Mouse (Mus musculus): Measurements from ENCODE around the gene Tmeff2. TPM values are rescaled to one million over a fixed set of nuclear protein-coding genes. Genes with fewer than 3 reads are reported as not detected.

Gene Tmeff2
- total RNA-seq, 2 experiments from 2014 or later, result 57.3 to 60.8 TPM

DNA sequence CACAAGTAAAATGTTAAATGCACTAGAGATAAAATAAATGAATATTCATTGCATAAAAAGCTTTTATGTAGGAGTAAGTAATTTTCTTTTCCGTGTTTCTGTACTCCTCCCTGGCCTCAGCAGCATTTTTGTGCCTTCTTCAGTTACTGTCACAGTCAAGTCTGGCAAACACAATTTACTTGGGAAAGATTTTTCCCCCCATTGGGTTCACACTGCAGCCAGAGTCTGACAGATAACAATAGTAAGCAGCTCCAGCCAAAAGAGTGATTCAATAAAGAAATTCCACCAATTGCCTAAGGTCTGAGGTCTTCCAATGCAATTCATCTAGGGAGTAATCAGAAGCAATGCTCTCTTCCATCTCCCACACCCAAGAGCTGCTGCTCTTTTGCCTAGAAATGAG is 48.1 kb downstream of the Tmeff2 start:
- TF ChIP-seq CTCF (conservative IDR thresholded peaks at IDR 0.05), result no peak
- Histone ChIP-seq H3K4me3 (no peak overlapping the region), H3K27ac (0 out of 2 replicates have a peak overlapping the region, but pooled peaks have one; percentile 15)
- DNase-seq (ENCODE audit: low spot score in 2 of 2), result no peak

DNA sequence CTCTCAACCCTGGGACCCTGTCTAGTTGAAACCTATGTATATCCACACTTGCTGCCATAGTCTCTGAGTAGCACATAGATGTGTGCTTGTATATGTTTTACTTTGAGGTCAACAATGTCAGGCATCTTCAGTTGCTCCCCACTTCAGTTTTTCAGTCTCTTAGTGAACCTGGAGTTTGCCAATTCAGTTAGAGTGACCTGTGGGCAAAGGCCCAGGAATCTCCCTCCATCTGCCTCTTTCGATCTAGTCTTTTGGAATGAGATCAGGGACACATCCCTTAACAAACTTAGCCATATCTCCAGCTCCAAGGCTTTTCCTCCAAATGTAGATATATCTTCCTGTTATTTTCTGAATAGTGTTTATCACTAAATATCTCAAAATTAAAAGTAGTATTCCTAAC is 58.4 kb downstream of the Tmeff2 start:
- no peak overlapping the region for H3K4me3 ChIP-seq
- no peak for TF ChIP-seq CTCF (conservative IDR thresholded peaks at IDR 0.05)
- DNase-seq (ENCODE audit: low spot score in 2 of 2), result no peak
- no peak overlapping the region for H3K27ac ChIP-seq

DNA sequence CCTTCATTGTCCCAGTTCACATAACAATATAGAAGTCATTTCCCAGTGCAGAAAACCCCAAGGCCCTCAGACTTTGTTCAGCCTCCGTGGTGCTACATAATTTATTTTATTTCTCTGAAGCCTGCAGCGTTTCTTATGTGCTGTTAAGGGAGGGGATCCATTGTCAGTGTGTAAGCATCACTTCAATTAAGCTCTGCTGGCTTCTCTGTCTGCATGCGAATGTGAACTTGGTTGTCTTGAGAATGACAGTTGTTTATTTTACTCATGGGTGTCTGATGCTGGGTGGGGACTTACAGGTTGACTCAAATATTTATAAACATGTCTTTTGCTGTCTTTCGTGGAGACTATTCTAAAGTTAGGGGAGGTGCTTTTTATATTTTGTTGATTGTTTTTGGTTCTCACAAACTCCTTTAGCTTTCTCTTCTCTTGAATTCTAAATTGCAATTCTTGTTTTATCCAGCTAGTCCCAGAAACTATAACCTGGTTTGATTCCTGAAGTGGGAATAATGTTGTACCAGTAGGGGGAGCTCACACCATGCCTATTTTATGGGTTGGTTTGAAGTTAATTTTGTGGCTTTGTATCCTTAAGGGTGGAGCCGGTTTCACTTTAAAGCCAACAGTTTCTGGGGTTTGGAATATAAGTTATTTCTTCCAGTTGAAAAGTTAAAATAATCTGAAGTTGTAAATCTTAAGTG is 61.7 kb downstream of the Tmeff2 start:
- H3K4me3 ChIP-seq, result peak overlapping the region; percentile 19; the same call in 1 of the 2 replicates
- DNase-seq (ENCODE audit: low spot score in 2 of 2), result peak; percentile 73 to 82
- peak; percentile 92 for TF ChIP-seq CTCF (conservative IDR thresholded peaks at IDR 0.05)
- H3K27ac ChIP-seq, result peak overlapping the region; percentile 62

DNA sequence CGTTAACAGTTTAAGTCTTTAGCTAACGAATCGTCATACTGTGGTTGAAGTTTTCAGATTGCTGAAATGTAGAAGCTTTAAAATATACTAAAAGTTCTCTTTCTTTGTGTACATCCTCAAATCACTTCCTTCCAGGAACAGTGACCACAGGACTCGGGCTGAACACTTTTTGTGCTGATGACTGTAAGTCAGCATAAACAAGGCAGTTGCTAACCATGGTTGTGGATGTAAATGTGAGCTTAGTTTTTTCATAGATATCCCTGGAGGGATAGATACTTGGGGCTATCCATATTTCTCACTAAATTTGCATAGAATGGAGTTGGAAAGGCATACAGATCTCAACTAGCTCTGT is 62.2 kb downstream of the Tmeff2 start:
- H3K27ac ChIP-seq, result peak overlapping the region; percentile 49
- peak overlapping the region; percentile 19; the same call in 1 of the 2 replicates for H3K4me3 ChIP-seq
- DNase-seq (ENCODE audit: low spot score in 2 of 2), result no peak
- no peak for TF ChIP-seq CTCF (conservative IDR thresholded peaks at IDR 0.05)

DNA sequence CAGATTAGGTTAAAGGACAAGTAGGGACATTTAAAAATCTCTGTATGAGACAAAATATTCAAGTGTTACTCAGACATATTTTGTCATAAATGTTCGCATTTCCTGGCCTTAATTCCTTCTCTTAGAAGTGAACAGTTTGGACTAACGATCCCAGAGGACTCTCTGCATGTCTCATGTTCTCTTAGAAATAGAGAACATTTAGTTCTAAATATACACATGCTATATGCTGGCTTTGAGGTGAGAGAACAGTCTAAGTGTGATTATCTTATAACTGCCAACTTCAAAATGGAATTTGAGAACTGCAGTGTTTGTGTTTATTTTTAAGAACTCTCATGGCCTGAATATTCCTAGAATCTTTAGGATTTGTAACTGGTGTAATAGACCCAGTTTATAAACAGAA is 69.2 kb downstream of the Tmeff2 start:
- no peak for DNase-seq (ENCODE audit: low spot score in 2 of 2)
- no peak overlapping the region for H3K27ac ChIP-seq
- no peak for TF ChIP-seq CTCF (conservative IDR thresholded peaks at IDR 0.05)
- no peak overlapping the region for H3K4me3 ChIP-seq

DNA sequence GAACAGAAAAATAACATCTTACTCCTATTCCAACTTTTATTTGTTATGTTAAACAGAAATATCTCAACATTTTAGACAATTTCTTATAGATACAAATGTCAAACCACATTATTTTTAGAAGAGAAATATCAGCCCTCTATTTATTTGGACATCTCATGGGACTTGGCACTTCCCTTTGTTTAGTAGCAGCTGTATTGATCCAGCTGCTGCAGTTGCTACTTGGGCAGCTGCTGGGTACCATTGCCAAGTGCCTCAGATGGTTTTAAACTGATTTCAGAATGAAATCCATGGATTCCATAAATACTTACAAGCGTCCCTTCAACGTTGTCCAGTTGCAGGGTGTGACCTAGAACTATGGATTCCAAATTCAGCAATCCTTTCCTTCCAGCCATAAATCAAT is 70.4 kb downstream of the Tmeff2 start:
- no peak overlapping the region for H3K4me3 ChIP-seq
- DNase-seq (ENCODE audit: low spot score in 2 of 2), result no peak
- H3K27ac ChIP-seq, result no peak overlapping the region
- no peak for TF ChIP-seq CTCF (conservative IDR thresholded peaks at IDR 0.05)

DNA sequence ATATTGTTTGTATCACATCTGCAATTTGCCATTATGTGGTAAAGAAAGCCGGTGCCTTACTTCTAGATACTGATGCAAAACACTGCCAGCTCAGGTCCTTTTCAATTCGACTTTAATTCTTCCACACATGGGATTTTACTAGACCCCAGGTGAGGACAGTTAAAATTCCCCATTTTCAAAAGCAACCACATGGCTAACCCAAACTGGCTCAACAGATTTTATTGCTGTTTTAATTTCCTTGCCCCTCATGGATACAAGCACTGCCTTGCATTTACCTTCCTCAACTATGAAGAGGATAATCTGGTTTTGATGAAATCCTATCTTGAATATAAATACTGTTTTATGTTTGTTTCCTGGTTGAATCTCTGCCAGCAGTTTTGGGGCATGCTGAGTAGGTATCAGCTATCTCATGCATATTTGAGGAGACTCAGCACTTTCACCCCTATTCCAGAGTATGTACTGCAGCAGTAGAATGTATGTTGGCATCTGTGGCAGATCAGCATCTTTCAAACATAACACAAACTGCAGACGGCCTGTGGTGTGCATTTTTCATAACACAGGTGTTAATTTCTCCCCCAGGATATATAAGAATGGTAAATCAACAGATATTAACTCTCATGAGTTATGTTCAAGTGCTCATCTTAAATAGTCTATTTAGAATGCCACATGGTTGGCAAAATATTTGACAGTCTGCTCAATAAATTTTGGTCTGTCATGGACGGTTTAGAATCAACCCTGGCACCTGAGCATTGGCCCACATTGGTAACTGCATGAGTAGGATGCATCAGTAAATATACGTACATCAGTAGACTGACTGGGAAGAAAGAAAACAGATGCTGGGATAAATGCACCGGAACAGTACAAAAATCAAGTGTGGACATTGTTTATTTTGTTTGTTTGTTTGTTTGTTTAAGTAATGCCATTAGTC is 72.3 kb downstream of the Tmeff2 start:
- no peak overlapping the region for H3K27ac ChIP-seq
- TF ChIP-seq CTCF (conservative IDR thresholded peaks at IDR 0.05), result no peak
- H3K4me3 ChIP-seq, result no peak overlapping the region
- DNase-seq (ENCODE audit: low spot score in 2 of 2), result no peak

DNA sequence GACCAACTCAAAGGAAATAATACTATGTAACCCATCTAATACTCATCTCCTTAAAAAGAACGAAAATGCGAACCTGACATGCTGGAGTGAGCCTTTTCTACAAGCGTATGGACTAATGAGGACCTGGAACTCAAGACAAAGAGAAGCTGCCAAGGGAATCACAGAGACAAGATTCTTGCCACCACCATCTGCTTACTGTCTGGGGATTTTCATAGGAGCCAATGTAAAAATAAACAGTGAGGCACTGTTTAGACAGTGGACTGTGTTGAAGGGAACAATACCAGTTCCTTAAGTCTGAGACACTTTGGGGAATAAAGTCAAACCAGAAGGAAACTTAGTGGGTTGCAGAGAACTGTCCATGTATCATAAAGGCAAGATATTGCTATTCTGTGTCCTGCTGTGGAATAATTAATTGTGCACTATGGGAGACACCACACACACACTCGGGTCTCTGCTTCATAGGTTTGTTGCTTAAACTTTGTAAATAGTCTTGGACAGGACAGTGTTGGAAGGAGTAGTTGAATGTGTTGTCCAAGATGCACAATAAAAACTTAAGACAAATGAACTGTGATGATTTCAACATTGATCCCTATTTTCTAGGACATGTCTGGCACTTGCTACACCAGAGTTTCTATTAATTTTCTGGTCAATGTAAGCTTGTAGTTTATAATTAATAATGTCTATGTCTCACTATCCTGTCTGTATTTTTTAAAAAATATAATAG is 79.1 kb downstream of the Tmeff2 start:
- Histone ChIP-seq H3K4me3 (no peak overlapping the region), H3K27ac (no peak overlapping the region)
- no peak for DNase-seq (ENCODE audit: low spot score in 2 of 2)
- no peak for TF ChIP-seq CTCF (conservative IDR thresholded peaks at IDR 0.05)

DNA sequence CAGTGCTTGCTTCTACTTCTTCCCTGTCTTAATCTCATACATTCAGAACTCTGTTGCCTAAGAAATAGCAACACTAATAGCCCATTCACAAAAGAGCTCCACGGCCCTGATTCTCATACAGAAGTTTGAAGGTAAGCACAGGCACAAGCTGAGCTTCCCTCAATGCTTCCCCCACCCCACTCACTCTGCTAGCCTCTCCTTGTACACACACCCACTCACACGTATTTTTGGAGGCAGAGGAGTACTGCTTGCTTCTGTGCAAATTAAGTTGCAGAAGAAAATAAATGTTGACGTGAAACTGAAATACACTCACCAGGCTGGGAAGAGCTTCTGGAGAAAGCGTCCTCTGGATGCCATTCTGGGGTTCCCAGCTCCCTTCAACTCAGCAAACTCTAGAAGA is 80.1 kb downstream of the Tmeff2 start:
- no peak for TF ChIP-seq CTCF (conservative IDR thresholded peaks at IDR 0.05)
- peak overlapping the region; percentile 65 for H3K27ac ChIP-seq
- DNase-seq (ENCODE audit: low spot score in 2 of 2), result peak in 1 of 2 experiments; percentile 37
- no peak overlapping the region for H3K4me3 ChIP-seq

DNA sequence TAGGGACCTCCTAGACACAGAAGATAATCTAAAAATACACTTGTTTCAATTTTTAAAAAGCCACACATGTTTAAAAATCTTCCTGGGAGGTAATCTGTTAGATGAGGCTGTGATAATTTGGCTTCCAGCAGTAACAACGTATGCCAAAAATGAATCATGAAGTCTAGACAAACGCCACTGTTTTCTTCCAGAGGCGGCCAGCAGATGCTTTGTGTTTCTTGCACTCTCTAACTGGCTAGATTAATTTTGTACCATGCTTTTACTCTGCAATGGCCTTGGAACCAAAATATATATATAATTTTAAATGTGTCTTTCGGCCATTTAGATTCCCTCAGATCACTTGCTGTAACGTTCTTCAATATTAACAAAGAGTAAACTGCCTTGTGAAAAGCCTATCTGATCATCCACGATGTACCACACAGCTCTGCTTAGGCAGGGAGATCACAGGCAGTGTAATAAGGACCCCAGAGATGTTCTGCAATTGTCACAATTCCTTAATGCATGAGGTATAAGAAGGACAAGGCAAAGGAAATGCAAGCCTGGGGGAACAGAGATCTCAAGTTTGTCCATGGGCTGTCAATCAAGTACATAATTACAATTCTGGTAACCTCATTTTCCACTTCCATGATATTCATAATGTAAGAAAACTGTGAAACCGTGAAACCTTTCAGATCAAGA is 80.8 kb downstream of the Tmeff2 start:
- DNase-seq (ENCODE audit: low spot score in 2 of 2), result no peak
- peak overlapping the region; percentile 65 for H3K27ac ChIP-seq
- no peak for TF ChIP-seq CTCF (conservative IDR thresholded peaks at IDR 0.05)
- H3K4me3 ChIP-seq, result no peak overlapping the region

DNA sequence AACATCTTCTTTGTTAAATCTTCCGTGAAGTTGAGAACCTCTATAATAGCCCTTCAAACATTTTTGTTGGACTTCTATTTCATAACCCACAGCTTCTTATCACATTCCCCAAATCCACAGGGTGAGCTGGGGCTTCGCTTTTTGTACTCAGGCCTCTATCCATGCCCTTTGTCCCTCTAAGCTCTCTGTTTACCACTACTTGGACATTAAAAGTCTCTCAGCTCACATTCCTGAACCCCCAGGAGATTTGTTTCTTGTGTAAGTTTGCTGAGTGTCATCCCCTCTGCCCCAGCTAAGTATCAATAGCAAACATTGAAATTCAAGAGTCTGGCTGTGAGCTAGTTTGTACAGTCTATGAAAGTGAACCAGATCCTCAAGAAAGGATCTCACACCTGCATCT is 90.2 kb downstream of the Tmeff2 start:
- Histone ChIP-seq H3K4me3 (no peak overlapping the region), H3K27ac (no peak overlapping the region)
- no peak for TF ChIP-seq CTCF (conservative IDR thresholded peaks at IDR 0.05)
- DNase-seq (ENCODE audit: low spot score in 2 of 2), result no peak

DNA sequence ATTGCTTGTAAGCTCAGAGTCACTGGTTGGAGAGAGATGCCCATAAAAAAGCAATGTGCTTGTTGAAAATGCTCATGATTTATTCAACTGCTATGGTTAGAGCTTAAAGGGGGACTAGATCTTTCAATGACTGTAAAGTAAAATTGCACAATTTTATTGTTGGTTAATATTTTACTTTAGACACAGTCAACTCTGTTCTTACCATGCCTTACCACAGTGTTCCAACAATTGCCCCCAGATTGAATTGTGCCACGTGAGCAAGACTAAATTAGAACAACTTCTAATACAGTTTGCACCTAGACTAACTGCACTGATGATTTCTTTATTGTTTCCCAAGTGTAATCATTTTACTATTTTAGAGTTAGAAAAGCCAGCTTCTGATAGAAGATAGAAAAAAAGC is 94.1 kb downstream of the Tmeff2 start:
- H3K4me3 ChIP-seq, result no peak overlapping the region
- no peak for TF ChIP-seq CTCF (conservative IDR thresholded peaks at IDR 0.05)
- DNase-seq (ENCODE audit: low spot score in 2 of 2), result no peak
- H3K27ac ChIP-seq, result no peak overlapping the region
